Mouse (Mus musculus): ENCODE data around the gene Trio. TPM values are rescaled to one million over a fixed set of nuclear protein-coding genes. Genes with fewer than 3 reads are reported as not detected.

Trio gene
- polyA plus RNA-seq, 1 experiment = 187 TPM

GRCm38 (mm10) chr15:27974637-27975036 lies 51.0 kb downstream of the Trio start:
- H3K27ac ChIP-seq (ENCODE audit: insufficient read depth, low read length) = no peak overlapping the region

GRCm38 (mm10) chr15:27968183-27968582 lies 57.5 kb downstream of the Trio start:
- 78% methylated on average over 8 of the region's 8 CpGs for WGBS
- no peak for TF ChIP-seq CTCF (IDR thresholded peaks at IDR 0.05; ENCODE audit: borderline replicate concordance, insufficient read depth, low read depth, low read length)
- TF ChIP-seq POLR2A (IDR thresholded peaks at IDR 0.05; ENCODE audit: borderline replicate concordance, insufficient read depth, low read length) = no peak
- DNase-seq = no peak
- H3K27ac ChIP-seq (ENCODE audit: insufficient read depth, low read length) = no peak overlapping the region
- H3K4me3 ChIP-seq (replicated peaks; ENCODE audit: insufficient read depth, low read depth, low read length) = no peak overlapping the region
- no peaks in the 10 kb centered on the region for H3K27me3 ChIP-seq (ENCODE audit: control insufficient read depth, insufficient read depth, low read length)
- H3K4me1 ChIP-seq (ENCODE audit: control insufficient read depth, insufficient read depth, low read length) = peaks cover 25% of the 10 kb centered on the region

More at GRCm38 (mm10) chr15:27974637-27975036, 51.0 kb downstream of the Trio start:
- no peak for TF ChIP-seq CTCF (IDR thresholded peaks at IDR 0.05; ENCODE audit: borderline replicate concordance, insufficient read depth, low read depth, low read length)
- TF ChIP-seq POLR2A (IDR thresholded peaks at IDR 0.05; ENCODE audit: borderline replicate concordance, insufficient read depth, low read length) = no peak
- H3K4me3 ChIP-seq (replicated peaks; ENCODE audit: insufficient read depth, low read depth, low read length) = no peak overlapping the region
- H3K4me1 ChIP-seq (ENCODE audit: control insufficient read depth, insufficient read depth, low read length) = peaks cover 20% of the 10 kb centered on the region
- no peak for DNase-seq
- no peaks in the 10 kb centered on the region for H3K27me3 ChIP-seq (ENCODE audit: control insufficient read depth, insufficient read depth, low read length)
- WGBS = 90% methylated on average over 8 of the region's 8 CpGs

- no peak overlapping the region for H3K27ac ChIP-seq (ENCODE audit: insufficient read depth, low read length)
- TF ChIP-seq CTCF (IDR thresholded peaks at IDR 0.05; ENCODE audit: borderline replicate concordance, insufficient read depth, low read depth, low read length) (no peak), POLR2A (IDR thresholded peaks at IDR 0.05; ENCODE audit: borderline replicate concordance, insufficient read depth, low read length) (no peak)
- H3K27me3 ChIP-seq (ENCODE audit: control insufficient read depth, insufficient read depth, low read length) = no peaks in the 10 kb centered on the region
- 59% methylated on average over 14 of the region's 14 CpGs for WGBS
- H3K4me3 ChIP-seq (replicated peaks; ENCODE audit: insufficient read depth, low read depth, low read length) = no peak overlapping the region
- DNase-seq = no peak
- peaks cover 28% of the 10 kb centered on the region for H3K4me1 ChIP-seq (ENCODE audit: control insufficient read depth, insufficient read depth, low read length)
These were observed 58.3 kb downstream of the Trio start for GRCm38 (mm10) chr15:27967128-27967876.

GRCm38 (mm10) chr15:27964877-27965276 lies 60.8 kb downstream of the Trio start:
- no peak overlapping the region for H3K4me3 ChIP-seq (replicated peaks; ENCODE audit: insufficient read depth, low read depth, low read length)
- 80% methylated on average over 6 of the region's 6 CpGs for WGBS
- peaks cover 39% of the 10 kb centered on the region for H3K4me1 ChIP-seq (ENCODE audit: control insufficient read depth, insufficient read depth, low read length)
- H3K27me3 ChIP-seq (ENCODE audit: control insufficient read depth, insufficient read depth, low read length) = no peaks in the 10 kb centered on the region
- no peak overlapping the region for H3K27ac ChIP-seq (ENCODE audit: insufficient read depth, low read length)
- TF ChIP-seq CTCF (IDR thresholded peaks at IDR 0.05; ENCODE audit: borderline replicate concordance, insufficient read depth, low read depth, low read length) (no peak), POLR2A (IDR thresholded peaks at IDR 0.05; ENCODE audit: borderline replicate concordance, insufficient read depth, low read length) (no peak)
- DNase-seq = no peak

GRCm38 (mm10) chr15:27963506-27963905 lies 62.1 kb downstream of the Trio start:
- no peak overlapping the region for H3K27ac ChIP-seq (ENCODE audit: insufficient read depth, low read length)
- no peak for DNase-seq
- no peaks in the 10 kb centered on the region for H3K27me3 ChIP-seq (ENCODE audit: control insufficient read depth, insufficient read depth, low read length)
- H3K4me1 ChIP-seq (ENCODE audit: control insufficient read depth, insufficient read depth, low read length) = peaks cover 44% of the 10 kb centered on the region
- H3K4me3 ChIP-seq (replicated peaks; ENCODE audit: insufficient read depth, low read depth, low read length) = no peak overlapping the region
- TF ChIP-seq CTCF (IDR thresholded peaks at IDR 0.05; ENCODE audit: borderline replicate concordance, insufficient read depth, low read depth, low read length) = no peak
- TF ChIP-seq POLR2A (IDR thresholded peaks at IDR 0.05; ENCODE audit: borderline replicate concordance, insufficient read depth, low read length) = no peak
- WGBS = 68% methylated on average over 2 of the region's 2 CpGs

- Histone ChIP-seq H3K4me3 (replicated peaks; ENCODE audit: insufficient read depth, low read depth, low read length) (no peak overlapping the region), H3K27ac (ENCODE audit: insufficient read depth, low read length) (0 out of 2 replicates have a peak overlapping the region, but pooled peaks have one; percentile 15), H3K27me3 (ENCODE audit: control insufficient read depth, insufficient read depth, low read length) (no peaks in the 10 kb centered on the region), H3K4me1 (ENCODE audit: control insufficient read depth, insufficient read depth, low read length) (peaks cover 55% of the 10 kb centered on the region)
- DNase-seq = no peak
- 52% methylated on average over 9 of the region's 9 CpGs for WGBS
- TF ChIP-seq POLR2A (IDR thresholded peaks at IDR 0.05; ENCODE audit: borderline replicate concordance, insufficient read depth, low read length) = no peak
These were observed 65.0 kb downstream of the Trio start for GRCm38 (mm10) chr15:27960642-27961041.

- 27% methylated on average over 9 of the region's 9 CpGs for WGBS
- DNase-seq = no peak
- Histone ChIP-seq H3K27ac (ENCODE audit: insufficient read depth, low read length) (no peak overlapping the region), H3K4me3 (replicated peaks; ENCODE audit: insufficient read depth, low read depth, low read length) (no peak overlapping the region), H3K27me3 (ENCODE audit: control insufficient read depth, insufficient read depth, low read length) (no peaks in the 10 kb centered on the region), H3K4me1 (ENCODE audit: control insufficient read depth, insufficient read depth, low read length) (peaks cover 61% of the 10 kb centered on the region)
- no peak for TF ChIP-seq CTCF (IDR thresholded peaks at IDR 0.05; ENCODE audit: borderline replicate concordance, insufficient read depth, low read depth, low read length)
- TF ChIP-seq POLR2A (IDR thresholded peaks at IDR 0.05; ENCODE audit: borderline replicate concordance, insufficient read depth, low read length) = no peak
These were observed 67.8 kb downstream of the Trio start for GRCm38 (mm10) chr15:27957867-27958266.

GRCm38 (mm10) chr15:27955614-27956013 lies 70.0 kb downstream of the Trio start:
- WGBS = 39% methylated on average over 11 of the region's 11 CpGs
- no peak for DNase-seq
- Histone ChIP-seq H3K4me1 (ENCODE audit: control insufficient read depth, insufficient read depth, low read length) (peaks cover 51% of the 10 kb centered on the region), H3K27ac (ENCODE audit: insufficient read depth, low read length) (no peak overlapping the region; the same call in 1 of the 2 replicates), H3K27me3 (ENCODE audit: control insufficient read depth, insufficient read depth, low read length) (no peaks in the 10 kb centered on the region), H3K4me3 (replicated peaks; ENCODE audit: insufficient read depth, low read depth, low read length) (no peak overlapping the region)
- TF ChIP-seq CTCF (IDR thresholded peaks at IDR 0.05; ENCODE audit: borderline replicate concordance, insufficient read depth, low read depth, low read length) = no peak
- TF ChIP-seq POLR2A (IDR thresholded peaks at IDR 0.05; ENCODE audit: borderline replicate concordance, insufficient read depth, low read length) = no peak
